Mouse (Mus musculus) bone marrow, adult 2 months (tissue): Measurements from ENCODE around the gene Dbx2.

Experiments
- CTCF ChIP-seq: fragments of 200-500 bp; IDR thresholded peaks from 2 replicates; pipeline ENCODE4 v1.5.1; 2011; ENCODE audit warnings: low read length, control low read depth; ENCODE audit not compliant: control insufficient read depth, insufficient read depth
- POLR2A ChIP-seq: fragments of 200-500 bp; IDR thresholded peaks from 2 replicates; pipeline ENCODE4 v1.6.1; 2011; ENCODE audit warnings: low read depth, mild to moderate bottlenecking, control low read depth, low read length, borderline replicate concordance; ENCODE audit not compliant: control insufficient read depth

DNA sequence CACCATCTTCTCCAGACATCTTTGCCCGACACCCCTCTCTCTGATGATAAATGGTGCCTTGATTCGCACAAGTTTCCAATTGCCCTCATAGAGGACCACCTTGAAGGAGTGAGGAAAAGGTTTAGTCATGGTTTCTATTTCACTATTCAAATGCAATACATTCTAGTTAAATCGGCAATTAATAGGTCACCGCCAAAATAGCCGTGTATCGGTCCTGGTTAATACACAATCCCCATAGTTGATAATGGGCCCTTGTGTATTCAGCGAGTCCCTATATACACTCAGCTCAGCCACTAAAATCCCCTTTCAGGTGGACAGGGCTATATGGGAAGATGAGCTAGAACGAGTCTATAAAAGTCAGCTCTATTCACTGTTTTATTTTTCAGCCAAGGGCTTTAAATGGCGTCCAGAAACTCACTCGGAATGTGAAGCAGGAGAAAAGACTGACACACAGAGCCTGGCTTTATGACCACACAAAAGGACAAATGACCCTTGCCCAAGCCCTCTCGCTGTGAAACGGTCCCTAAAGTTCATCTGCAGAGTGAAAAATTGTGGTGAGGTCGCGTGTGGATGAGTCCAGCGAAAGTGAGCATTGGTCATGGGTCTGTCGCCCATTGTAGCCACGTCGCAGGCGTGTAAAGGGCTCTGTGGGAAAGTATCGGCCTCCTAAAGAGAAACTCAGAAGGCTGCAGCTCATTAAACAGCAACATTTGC, 16.5 kb downstream of the Dbx2 start:
- TF ChIP-seq POLR2A (no peak), CTCF (no peak)
